Mouse (Mus musculus) heart, embryonic 11.5 days (tissue): Measurements from ENCODE around the gene Osbp2. TPM values are rescaled to one million over a fixed set of nuclear protein-coding genes. Genes with fewer than 3 reads are reported as not detected.

Experiments used
- ATAC-seq: fragments of 200-750 bp; cut with Nextera tagmentation; replicated peaks from 2 replicates; pipeline ENCODE4 v1.8.0; 2017; ENCODE audit warnings: moderate library complexity; ENCODE audit not compliant: insufficient number of reproducible peaks, low FRiP score, low TSS enrichment
- H3K27ac ChIP-seq: fragments of 300-500 bp; sonication (generic); 2 replicates; pipeline ENCODE4 v1.5.1; 2014; ENCODE audit warnings: mild to moderate bottlenecking, low read depth, low read length
- H3K27me3 ChIP-seq: fragments of 300-500 bp; sonication (generic); 2 replicates; pipeline ENCODE4 v1.6.1; 2014; ENCODE audit warnings: mild to moderate bottlenecking, low read length, mixed read lengths; ENCODE audit not compliant: control insufficient read depth, insufficient read depth
- H3K36me3 ChIP-seq: fragments of 300-500 bp; sonication (generic); 2 replicates; pipeline ENCODE4 v1.6.1; 2014; ENCODE audit warnings: mild to moderate bottlenecking, low read length, moderate library complexity, mixed read lengths; ENCODE audit not compliant: control insufficient read depth, insufficient read depth
- H3K4me1 ChIP-seq: fragments of 300-500 bp; sonication (generic); 2 replicates; pipeline ENCODE4 v1.6.1; 2014; ENCODE audit warnings: low read length; ENCODE audit not compliant: control insufficient read depth, insufficient read depth
- H3K4me2 ChIP-seq: fragments of 300-500 bp; sonication (generic); 2 replicates; pipeline ENCODE4 v1.6.1; 2014; ENCODE audit warnings: mild to moderate bottlenecking, moderate library complexity
- H3K4me3 ChIP-seq: fragments of 300-500 bp; sonication (generic); 2 replicates; pipeline ENCODE4 v1.5.1; 2014; ENCODE audit warnings: low read depth, low read length
- H3K9ac ChIP-seq: fragments of 300-500 bp; sonication (generic); 2 replicates; pipeline ENCODE4 v1.6.1; 2014; ENCODE audit warnings: mild to moderate bottlenecking, low read depth, low read length, moderate library complexity
- H3K9me3 ChIP-seq: fragments of 300-500 bp; sonication (generic); replicated peaks from 2 replicates; pipeline ENCODE4 v1.6.1; 2016; ENCODE audit warnings: low read length; ENCODE audit not compliant: control insufficient read depth
- WGBS: fragments of 180-500 bp; shearing (Covaris S2); extraction: QIAGEN DNeasy Blood & Tissue Kit; methylation state at CpG from one replicate; pipeline ENCODE4 v1.1.7; 2014; ENCODE audit not compliant: insufficient replicate concordance; 5-methylcytosine and 5-hydroxymethylcytosine counted together
- polyA plus RNA-seq: library from polyadenylated mRNA; unstranded; fragments of >200 nt; fragmentation: Nextera tagmentation; extraction: Ambion mirVana; gene quantifications from 2 replicates; pipeline ENCODE4 v1.2.1, GENCODE M21; 2014

The Osbp2 gene
- polyA plus RNA-seq, 1 experiment from 2014 or later: 0.13 TPM

DNA sequence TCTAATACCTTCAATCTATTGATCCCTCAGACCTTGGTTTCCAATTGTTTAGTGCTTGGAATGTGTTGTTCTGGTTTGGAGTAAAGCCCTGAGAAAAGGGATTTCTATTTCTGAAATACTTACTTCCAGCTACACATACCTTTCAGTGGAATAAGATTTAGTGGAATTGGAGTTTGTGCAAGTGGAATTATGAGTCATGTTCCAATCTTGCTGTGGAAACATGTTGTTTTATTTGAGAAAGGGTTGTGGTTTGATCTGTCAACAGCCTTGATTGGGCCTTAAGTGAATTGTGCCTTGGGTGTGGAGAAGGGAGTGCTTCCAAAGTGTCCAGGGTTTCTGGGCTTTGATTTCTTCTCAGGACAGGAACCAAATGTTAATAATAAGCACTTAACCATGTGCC is 193.9 kb downstream of the Osbp2 start:
- ATAC-seq: no peak
- no peak overlapping the region for H3K27ac ChIP-seq
- H3K9me3 ChIP-seq: no peaks in the 10 kb centered on the region
- no peak overlapping the region for H3K4me3 ChIP-seq
- no peak overlapping the region for H3K4me2 ChIP-seq
- H3K27me3 ChIP-seq: no peaks in the 10 kb centered on the region
- no peaks in the 10 kb centered on the region for H3K4me1 ChIP-seq
- peaks cover 33% of the 10 kb centered on the region for H3K36me3 ChIP-seq
- no peak overlapping the region for H3K9ac ChIP-seq

DNA sequence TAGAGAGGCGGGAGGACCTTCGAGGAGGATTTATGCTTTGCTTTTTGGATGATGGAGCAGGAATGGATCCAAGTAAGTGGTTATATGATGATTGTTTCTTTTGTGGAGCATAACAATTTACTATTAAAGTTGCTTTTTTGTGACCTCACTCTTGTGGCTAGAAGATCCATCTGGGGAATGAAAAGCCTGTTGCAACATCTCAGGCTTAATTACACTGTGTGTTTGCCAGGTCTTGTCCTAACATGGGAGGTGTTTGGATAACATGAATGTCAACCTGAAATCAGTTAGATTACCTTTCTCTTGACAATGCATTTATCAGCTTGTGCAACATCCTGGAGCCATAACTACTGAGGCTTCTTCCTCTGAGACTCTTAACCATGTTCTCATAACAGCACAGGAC is 194.9 kb downstream of the Osbp2 start:
- H3K36me3 ChIP-seq: peaks cover 37% of the 10 kb centered on the region
- no peaks in the 10 kb centered on the region for H3K4me1 ChIP-seq
- no peak for ATAC-seq
- WGBS: 89% methylated on average over 2 of the region's 2 CpGs
- H3K9me3 ChIP-seq: no peaks in the 10 kb centered on the region
- H3K27ac ChIP-seq: no peak overlapping the region
- H3K9ac ChIP-seq: no peak overlapping the region
- no peaks in the 10 kb centered on the region for H3K27me3 ChIP-seq
- H3K4me2 ChIP-seq: no peak overlapping the region
- no peak overlapping the region for H3K4me3 ChIP-seq

DNA sequence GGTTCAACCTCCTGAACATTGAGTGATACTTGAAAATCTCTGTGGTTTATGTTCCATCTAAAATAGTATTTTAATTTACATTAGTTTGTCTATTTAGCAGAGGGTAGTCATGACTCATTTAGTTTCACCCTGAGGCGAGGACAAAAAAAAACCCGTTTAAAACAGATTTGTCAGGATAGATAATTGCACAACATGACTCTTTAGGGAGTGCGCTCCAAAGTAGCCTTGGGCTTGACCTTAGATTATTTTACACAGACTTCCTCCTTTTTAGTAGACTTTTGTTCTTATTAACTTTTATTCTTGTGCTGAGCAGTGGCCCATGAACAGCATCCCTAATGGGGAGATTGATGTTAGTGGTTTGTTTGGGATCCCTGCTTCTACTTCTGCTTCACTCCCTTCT is 196.2 kb downstream of the Osbp2 start:
- no peaks in the 10 kb centered on the region for H3K4me1 ChIP-seq
- no peak overlapping the region for H3K4me2 ChIP-seq
- H3K4me3 ChIP-seq: no peak overlapping the region
- H3K9me3 ChIP-seq: no peaks in the 10 kb centered on the region
- H3K27ac ChIP-seq: no peak overlapping the region
- ATAC-seq: no peak
- 88% methylated on average over 3 of the region's 3 CpGs for WGBS
- H3K27me3 ChIP-seq: no peaks in the 10 kb centered on the region
- peaks cover 36% of the 10 kb centered on the region for H3K36me3 ChIP-seq
- H3K9ac ChIP-seq: no peak overlapping the region

DNA sequence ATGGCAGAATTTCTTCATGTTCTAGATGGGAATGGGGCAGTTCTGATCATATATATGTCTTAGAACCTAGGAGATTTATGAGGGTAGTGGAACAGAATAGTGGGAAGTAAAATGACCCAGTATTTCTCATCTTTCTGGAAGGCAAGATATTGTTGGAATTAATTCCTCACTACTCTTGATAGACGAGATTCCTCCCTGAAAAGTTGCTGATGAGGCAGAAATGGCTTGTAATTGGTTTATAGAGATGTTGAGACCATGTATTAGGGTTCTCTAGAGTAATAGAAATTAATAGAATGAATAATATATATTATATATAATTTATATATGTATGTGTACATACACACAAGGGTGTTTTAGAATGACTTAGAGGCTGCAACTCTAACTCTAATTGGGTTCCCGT is 201.7 kb downstream of the Osbp2 start:
- ATAC-seq: no peak
- Histone ChIP-seq H3K36me3 (peaks cover 15% of the 10 kb centered on the region), H3K9me3 (no peaks in the 10 kb centered on the region), H3K9ac (no peak overlapping the region), H3K27ac (no peak overlapping the region), H3K27me3 (no peaks in the 10 kb centered on the region), H3K4me3 (no peak overlapping the region), H3K4me1 (no peaks in the 10 kb centered on the region), H3K4me2 (no peak overlapping the region)
- WGBS: 96% methylated on average over 2 of the region's 2 CpGs

Other genes with a start within 250 kb of the Osbp2 start
- 19.6 and 22.2 TPM in 2 replicates for gene Morc2a, start 214.7 kb downstream of the Osbp2 start, polyA plus RNA-seq
- gene 4921536K21Rik, start 31.2 kb upstream of the Osbp2 start, polyA plus RNA-seq: not detected in 2 replicates
- gene Dusp18, start 31.3 kb upstream of the Osbp2 start, polyA plus RNA-seq: 11.9 and 12.2 TPM in 2 replicates
- gene Slc35e4, start 50.8 kb upstream of the Osbp2 start, polyA plus RNA-seq: 2.9 and 3.0 TPM in 2 replicates
- 71.2 and 72.5 TPM in 2 replicates for gene Tcn2, start 68.3 kb upstream of the Osbp2 start, polyA plus RNA-seq
- gene Pes1, start 100.1 kb upstream of the Osbp2 start, polyA plus RNA-seq: 48.2 and 51.5 TPM in 2 replicates
- gene 4930556J24Rik, start 112.9 kb upstream of the Osbp2 start, polyA plus RNA-seq: 0.17 and 0.18 TPM in 2 replicates
- gene Gal3st1, start 119.7 kb upstream of the Osbp2 start, polyA plus RNA-seq: 0.14 and 0.19 TPM in 2 replicates
- gene Sec14l4, start 167.6 kb upstream of the Osbp2 start, polyA plus RNA-seq: not detected in 2 replicates
- not detected in 2 replicates for gene Sec14l3, start 200.9 kb upstream of the Osbp2 start, polyA plus RNA-seq
- gene Mtfp1, start 231.5 kb upstream of the Osbp2 start, polyA plus RNA-seq: 20.8 and 21.0 TPM in 2 replicates